Mouse (Mus musculus): ENCODE measurements around the gene Slc17a8. TPM values are rescaled to one million over a fixed set of nuclear protein-coding genes. Genes with fewer than 3 reads are reported as not detected.
"Not testable (repeated sequence)": the region's sequence is repeated elsewhere in the genome, so short reads cannot be mapped to it uniquely, and the experiment has no call there.

Gene Slc17a8
- total RNA-seq (2021) (not detected), polyA plus RNA-seq (2012; rRNA removed) (not detected in 2 replicates)
- long read RNA-seq, result 0 reads

DNA sequence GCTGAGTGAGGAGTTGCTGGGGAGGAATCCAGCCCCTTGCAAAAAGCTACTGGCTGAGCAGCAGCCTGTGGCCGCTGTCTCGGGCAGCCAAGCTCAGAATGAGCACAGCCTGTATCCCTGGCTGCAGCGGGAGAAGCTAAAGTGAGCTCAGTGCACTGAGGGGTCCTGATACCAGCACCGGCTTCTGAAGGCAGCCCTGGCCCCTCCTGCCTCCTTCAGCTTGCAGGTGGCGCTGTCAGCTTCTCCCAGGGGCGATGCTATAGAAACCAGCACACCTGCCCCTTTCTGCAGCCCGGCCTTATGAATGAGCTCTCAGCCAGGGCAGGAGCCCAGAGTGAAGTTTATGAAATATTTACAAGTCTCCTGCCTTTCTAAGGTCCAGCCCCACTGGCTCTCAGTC, at the start of gene Slc17a8:
Gene Slc17a8 (minus strand): TSS at position 125 of the 400 bp plus-strand sequence.
- no peak for DNase-seq

DNA sequence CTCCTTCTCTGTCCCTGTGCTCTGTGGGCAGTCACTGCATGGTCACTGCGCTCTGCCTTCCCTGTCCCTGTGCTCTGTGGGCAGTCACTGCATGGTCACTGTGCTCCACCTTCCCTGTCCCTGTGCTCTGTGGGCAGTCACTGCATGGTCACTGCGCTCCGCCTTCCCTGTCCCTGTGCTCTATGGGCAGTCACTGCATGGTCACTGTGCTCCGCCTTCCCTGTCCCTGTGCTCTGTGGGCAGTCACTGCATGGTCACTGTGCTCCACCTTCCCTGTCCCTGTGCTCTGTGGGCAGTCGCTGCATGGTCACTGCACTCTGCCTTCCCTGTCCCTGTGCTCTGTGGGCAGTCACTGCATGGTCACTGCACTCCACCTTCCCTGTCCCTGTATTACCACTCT, 49.3 kb upstream of the Slc17a8 start:
- not testable (repeated sequence) for DNase-seq

- DNase-seq, result no peak
Observed at GRCm38 (mm10) chr10:89667571-89667970, 46.5 kb upstream of the Slc17a8 start.

GRCm38 (mm10) chr10:89665679-89666078, 44.6 kb upstream of the Slc17a8 start:
- DNase-seq, result no peak

DNA sequence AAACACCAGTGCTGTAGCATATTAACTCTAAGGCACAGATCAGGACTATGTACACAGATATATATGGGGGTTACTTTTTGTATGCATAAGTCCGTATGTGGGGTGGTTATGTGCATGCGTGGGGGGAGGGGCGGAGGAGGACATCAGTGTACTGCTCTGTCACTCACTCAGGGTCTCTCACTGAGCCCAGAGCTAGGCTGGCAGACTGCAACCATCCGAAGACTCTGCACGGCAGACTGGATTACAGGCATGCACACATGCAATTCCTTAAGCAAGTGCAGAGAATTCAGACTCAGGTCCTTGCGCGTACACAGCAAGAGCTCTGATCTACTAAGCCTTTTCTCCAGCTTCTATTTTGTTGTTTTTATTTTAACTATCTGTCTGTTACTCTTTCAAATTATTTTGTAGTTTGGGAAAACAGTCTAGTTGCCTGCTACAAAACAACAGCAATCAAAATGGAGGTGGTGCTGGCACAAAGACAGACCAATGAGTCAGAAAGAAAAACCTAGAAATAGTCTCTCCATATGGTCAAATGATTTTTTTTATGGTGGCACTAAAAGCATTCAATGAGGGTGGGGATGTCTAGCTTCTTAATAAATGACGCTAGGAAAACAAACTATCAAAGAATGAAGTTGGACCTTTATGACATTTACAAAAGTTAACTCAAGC, 44.1 kb upstream of the Slc17a8 start:
- no peak for DNase-seq

DNA sequence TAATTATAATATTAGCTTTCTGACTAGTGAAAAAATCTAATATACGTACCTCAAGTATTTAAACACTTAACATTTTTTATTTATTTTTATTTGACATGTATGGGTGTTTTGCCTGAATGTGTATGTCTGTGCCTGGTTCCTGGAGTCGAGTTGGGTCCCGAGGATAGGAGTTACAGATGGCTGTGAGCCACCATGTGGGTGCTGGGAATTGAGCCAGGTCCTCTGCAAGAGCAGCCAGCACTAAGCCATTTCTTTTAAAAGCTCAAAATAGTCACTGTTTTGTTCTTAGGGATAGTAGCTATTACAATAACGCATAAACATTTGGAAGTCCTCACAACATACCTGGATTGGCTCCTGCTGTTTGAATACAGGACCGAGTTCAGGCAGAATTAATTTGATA, 35.3 kb upstream of the Slc17a8 start:
- DNase-seq, result no peak

GRCm38 (mm10) chr10:89652912-89653311, 31.9 kb upstream of the Slc17a8 start:
- DNase-seq, result no peak

GRCm38 (mm10) chr10:89651691-89652090, 30.6 kb upstream of the Slc17a8 start:
- peak; percentile 32 for DNase-seq

DNA sequence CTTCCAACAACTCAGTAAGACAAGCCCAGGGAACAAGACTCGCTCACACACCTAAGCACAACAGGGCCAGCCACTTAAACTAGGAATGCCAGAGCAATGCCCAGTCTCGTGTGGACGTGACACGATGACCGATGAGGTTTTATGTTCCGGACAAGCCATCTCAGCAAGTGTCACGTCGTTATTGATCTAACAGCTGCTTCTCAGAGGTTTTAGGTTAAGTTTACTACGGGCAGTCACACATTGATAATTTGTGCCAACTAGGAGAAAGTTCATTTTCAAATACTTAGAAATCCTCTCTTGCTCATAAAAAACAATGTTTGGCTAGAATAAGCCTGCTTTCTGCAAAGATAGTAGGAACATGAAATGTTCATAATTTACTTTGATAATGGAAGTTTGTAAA, 25.9 kb upstream of the Slc17a8 start:
- no peak for DNase-seq

- DNase-seq, result peak; percentile 21
Observed at GRCm38 (mm10) chr10:89637001-89637400, 15.9 kb upstream of the Slc17a8 start.

DNA sequence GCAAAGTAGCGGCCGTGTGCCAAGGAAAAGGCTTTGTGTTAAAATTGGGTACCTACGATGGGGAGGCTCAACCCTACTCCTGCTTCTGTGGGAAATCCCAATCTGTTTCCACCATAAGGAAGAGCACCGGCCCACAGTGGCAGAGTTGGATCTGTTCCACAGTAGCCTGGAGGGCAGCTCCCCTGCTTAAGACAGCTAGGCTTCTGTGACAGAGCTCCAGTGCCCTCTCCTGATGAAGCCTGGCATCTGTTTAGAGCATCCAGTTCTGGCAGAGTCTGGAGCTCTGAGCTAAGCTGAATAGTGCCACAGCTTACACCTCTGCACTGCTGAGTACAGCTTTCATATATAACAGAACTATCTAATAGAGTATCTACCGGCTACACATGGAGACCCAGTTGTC, 14.0 kb upstream of the Slc17a8 start:
- peak; percentile 40 for DNase-seq

DNA sequence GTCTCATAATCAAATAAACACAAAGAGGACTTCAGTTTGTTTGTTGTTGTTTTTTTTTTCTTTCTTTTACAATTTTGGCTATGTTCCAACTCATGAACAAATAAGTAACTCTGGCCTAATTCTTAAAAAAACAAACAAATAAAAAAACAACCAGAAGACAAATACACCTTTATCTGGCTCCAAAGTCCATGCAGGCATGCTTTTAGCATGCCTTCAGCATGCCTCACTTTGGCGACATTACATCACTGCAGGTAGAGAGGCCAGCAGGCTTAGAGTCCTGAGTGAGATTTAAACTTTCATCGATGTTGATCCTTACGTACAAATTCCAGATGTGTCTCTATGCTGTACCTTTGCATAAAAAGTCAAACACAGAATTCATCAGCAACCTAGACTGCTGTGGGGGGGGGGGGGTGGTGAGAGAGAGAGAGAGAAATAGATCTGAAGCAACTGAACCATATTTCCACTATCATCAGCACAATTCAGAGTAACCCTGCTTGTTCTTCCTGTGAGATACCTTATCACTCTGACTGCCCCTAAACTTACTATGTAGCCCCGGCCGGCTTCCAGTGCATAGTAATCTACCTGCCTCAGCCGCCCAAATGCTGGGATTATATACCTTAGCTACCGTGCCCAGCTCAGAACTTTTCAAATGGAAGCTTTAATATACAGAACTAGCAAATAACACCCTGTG, 12.8 kb upstream of the Slc17a8 start:
- DNase-seq, result no peak

DNA sequence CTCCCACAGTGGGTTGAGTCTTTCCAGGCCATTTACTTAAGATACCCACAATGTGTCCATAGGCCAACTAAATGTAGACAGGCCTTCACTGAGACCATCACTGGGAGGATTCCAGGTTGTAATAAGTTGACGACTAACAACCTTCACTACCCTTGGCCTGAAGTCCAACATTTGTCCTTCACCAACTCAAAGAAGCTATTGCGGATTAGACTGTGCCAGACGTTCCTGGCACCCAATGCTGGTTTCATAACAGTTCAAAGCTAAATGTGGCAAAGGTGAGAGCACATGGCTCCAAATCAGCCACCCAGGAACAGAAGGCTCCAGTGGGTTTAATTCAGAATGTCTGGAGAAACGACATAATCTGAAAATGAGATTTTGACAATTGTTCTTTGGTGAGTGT, 12.1 kb upstream of the Slc17a8 start:
- DNase-seq, result peak; percentile 66

DNA sequence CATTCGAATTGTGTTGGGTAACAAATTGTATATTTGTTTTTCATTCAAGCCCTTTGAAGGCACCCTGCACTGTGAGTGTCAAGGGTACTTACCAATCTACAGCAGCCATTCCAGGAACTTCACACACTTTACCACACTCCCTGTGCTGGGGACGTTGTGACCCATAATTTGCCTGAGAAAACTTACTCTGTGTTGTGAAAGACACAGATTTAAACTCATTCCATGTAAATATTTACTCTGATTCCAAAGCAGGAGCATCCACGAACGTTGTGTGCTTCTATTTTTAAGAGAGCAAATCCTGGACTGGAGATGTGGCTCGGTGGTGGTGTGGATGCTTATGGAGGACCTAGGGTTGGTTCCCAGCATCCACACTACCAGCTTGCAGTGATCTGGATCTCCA, 10.8 kb upstream of the Slc17a8 start:
- DNase-seq, result no peak

DNA sequence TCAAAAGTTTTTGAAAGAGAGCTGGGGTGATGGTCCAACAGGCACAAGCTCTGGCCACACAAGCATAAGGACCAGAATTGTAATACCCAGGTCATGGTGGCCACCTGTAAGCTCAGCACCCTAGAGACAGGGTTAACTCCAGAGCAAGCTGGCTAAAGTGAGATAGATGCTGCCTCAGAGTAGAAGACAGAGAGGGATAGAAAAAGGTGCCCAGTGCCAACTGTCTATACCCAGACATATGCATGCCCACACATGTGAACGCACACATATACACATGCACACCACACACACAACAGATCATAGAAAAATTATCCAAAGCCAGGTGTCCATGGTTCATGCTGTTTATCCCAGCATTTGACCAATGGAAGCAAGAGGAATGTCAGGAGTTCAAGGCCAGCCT, 9.5 kb upstream of the Slc17a8 start:
- no peak for DNase-seq

DNA sequence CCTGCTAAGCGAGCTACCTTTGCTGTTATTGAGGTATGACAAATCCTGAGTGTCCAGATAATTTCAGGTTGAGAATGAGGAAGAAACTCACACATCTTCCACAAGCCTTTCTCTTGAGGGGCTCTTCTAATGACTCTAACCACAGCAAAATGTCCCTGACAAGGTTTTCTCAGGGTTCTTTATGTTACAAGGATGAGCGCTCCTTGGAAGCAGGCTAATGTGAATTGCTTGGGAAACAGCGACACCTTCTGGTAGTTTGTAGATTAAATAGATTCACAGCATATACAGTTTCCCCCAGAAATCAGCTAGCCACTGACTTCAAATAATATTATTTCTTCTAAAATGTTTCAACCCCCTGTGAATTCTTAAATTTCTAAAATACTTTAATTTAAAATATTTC, 9.0 kb upstream of the Slc17a8 start:
- DNase-seq, result peak; percentile 29

GRCm38 (mm10) chr10:89626714-89627113, 5.7 kb upstream of the Slc17a8 start:
- DNase-seq, result no peak

- no peak for DNase-seq
Observed at GRCm38 (mm10) chr10:89624196-89624595, 3.1 kb upstream of the Slc17a8 start.

GRCm38 (mm10) chr10:89599311-89599710, 21.7 kb downstream of the Slc17a8 start:
- DNase-seq, result peak; percentile 69

GRCm38 (mm10) chr10:89597275-89597674, 23.8 kb downstream of the Slc17a8 start:
- DNase-seq, result no peak

DNA sequence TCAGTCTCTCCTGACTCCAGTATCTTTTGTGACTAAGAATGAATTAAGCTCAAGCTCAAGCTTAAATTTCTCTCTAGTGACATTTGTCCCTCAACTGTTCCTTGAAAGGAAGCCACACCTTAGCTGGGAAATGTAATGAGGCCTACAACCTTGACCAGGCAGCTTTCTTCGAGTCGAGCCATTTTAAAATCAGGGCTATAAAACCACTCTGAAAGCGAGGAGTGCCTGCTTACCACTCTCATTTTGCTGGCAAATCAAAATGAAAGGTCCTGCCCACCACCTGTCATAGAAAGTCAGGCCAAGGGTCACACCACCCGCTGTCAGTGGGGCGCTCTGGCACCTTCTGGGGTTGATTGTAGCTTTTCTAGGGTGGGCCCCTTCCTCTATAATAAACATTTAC, 25.1 kb downstream of the Slc17a8 start:
- DNase-seq, result no peak

GRCm38 (mm10) chr10:89595514-89595913, 25.5 kb downstream of the Slc17a8 start:
- no peak for DNase-seq

GRCm38 (mm10) chr10:89594309-89594708, 26.7 kb downstream of the Slc17a8 start:
- DNase-seq, result no peak

DNA sequence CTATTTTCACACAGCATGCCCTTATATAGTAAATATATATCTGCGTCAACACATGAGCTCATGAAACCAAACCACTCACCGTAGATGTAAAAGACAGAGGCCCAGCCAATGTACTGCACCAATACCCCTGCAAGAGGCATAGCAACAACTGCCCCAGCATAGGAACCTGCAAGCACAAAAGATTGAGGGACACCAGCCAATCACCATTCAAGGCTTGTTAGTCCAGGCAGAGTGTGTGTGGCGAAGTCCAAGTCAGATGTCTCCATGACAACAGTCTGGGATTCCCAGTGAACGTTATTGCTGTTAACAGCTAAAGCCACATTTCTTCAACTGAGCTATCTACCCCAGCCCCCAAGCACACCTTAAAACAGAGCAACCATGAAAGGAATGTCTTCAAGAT, 28.3 kb downstream of the Slc17a8 start:
- DNase-seq, result no peak
